Mouse (Mus musculus): ENCODE results near the gene Gan.

Gan gene

DNA sequence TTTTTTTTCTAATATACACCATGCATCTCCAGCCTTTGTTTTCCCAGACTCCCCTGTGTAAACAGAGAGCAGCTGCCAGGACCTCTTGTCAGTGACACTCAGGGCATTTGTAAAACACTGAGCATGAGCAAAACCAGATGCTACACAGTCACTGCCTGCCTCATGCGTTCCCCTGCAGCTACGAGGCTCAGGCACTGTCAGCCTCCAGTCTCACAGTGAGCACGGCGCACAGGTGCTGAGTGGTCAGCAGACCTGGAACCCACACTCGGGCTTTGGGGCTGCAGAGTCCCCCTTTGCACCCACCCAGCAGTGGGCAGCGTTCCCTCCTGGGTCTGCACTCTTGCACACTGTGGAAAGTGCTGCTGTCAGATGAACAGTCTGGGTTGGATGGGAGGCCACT is 41.7 kb downstream of the Gan start:
- in situ Hi-C loops (cut with MseI, MboI), result no loop called here

DNA sequence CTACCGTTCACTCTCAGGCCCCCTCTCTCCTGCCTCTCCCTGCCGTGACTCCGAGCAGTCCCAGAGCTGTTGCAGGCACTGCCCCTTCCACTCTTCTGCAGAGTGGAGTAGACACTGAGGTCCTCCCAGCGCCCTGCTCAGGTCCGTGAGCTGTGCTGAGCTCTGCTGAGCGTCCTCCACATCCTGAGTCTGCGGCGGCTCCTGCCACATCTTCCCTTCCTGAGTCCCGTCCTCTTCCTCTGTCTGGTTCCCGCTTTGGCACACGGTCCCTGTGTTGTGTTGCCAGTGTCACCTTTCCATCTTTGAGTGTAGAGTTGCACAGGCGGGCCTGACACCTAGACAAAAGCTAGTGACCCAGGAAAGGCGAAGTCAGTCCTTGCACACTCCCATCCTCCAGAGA is 42.4 kb downstream of the Gan start:
- in situ Hi-C loops (cut with MseI, MboI), result no loop called here

DNA sequence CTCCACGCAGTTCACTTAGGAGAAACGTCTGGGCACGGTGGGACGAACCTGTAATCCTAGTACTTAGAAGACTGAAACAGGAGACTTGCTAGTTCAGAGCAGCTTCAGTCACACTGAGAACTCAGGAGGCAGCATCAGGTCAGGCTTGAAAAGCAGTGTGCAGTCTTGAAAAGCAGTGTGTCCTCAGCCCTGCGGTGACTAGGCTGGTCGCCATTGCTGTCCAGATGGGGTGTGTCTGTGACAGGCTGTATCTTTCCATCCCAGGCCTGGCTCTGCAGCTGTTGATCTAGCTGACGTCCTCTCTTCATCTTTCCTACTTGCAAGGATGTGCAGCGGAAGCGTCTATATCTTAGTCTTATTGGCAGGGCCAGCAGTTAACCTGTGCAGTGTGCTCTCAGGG is 42.9 kb downstream of the Gan start:
- in situ Hi-C loops (cut with MseI, MboI), result no loop called here

DNA sequence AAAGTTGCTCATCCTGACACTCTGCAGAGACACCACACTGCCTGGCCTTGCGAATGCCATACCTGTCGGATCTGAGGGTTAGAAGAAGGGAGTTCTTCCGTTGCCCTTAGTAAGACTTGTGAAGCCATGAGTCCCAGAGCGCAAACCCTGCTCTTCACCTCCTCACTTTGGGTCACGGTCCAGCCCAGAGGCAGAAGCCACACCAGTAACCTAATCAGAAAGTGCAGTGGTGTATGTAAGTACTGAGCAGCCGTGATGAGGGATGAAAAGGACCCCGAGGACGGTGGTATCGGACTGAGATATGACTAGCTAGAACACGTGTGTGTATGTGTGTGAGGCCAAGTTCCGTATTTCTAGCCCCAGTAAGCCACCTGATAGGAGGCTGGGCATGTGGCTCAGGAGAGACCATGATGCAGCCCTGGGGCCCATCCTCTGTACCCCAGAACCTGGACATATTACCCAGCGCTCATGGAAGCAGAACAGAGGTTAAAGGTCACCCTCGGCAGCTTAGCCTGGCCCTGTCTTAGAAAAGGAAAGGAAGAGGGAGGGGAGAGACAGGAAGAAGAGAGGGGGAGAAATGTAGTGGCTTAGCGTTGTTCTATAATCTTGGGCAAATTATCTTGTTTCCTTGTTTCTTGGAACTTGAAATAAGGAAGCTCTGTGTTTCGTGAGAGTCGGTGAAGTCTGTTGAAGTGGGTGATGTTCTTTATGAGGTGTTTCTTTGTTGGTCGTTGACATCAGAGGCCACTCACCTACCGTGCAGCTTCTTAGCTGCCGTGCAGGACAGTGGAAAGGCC is 43.5 kb downstream of the Gan start:
- in situ Hi-C loops (cut with MseI, MboI), result no loop called here

DNA sequence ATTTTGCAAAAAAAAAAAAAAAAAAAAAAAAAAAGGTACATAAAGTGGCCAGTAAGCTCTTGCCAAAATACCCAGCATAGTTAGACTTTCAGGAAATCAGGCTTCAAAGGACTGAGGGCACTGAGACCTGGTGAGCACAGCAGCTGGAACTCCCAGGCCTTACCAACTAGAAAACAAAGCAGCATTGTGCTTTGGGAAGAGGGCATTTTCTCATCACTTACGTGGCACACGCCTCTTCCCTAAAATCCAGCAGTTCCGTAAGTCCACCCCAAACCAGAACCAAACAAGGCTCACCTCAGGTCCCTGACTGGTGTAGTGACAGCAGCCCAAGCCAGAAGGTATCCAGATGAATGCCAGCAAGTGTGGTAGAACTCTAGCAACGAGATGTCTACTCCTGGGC is 45.1 kb downstream of the Gan start:
- in situ Hi-C loops (cut with MseI, MboI), result no loop called here

DNA sequence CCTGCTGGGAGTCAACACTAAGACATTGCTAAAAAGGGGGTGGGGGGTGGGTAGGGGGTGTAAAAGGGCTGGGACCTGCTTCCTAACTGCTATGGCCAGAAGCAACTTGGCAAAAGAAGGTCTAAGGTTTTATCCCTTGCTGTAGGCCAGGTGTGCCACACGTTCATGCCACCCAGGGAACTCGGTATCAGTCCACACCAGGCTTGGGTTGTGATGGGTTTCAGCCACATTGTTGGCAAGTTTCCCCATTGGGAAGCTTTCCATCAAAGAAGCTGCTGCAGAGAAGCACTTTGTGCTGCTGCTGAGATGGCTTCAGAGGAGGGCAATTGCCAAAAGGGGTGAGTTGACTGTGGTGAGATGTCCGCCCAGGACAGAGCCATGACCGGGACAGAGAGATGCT is 47.9 kb downstream of the Gan start:
- in situ Hi-C loops (cut with MseI, MboI), result no loop called here

DNA sequence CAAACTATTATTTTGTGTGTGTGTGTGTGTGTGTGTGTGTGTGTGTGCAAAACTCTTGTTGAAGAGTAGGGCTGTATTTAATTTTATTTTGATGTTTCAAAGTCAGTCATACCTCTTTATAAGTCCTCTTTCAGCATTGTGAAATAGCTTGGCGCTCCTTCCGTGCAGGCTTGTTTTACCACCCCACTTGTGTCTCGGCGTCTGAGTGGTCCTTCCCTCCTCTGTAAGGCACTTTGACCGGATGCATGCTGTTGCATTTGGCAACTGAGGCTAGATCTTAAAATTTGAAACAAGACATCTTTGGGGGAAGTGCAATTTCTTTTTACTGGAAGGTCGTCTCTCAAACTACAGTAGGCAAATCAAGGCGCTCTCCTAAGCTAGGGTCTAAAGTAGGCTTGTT is 48.7 kb downstream of the Gan start:
- in situ Hi-C loops (cut with MseI, MboI), result no loop called here

DNA sequence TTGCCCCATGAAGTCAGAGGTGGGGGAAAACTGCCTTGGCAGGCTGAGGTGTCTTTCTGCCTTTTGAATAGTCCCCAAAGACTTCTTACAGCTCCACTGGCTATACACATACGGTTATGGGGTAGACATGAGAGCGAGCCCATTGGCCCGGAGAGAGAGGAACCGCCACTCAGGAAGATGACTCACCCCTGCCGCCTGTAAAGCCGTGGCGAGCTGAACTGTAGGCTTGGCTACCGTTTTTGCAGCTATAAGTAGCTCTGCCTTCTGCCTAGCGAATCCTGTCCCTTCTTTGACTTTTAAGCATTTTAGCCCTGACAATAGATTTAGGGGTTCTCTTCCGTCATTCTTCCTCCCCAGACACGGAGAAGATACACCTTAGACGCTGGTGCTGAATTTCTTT is 51.2 kb downstream of the Gan start:
- in situ Hi-C loops (cut with MseI, MboI), result no loop called here

DNA sequence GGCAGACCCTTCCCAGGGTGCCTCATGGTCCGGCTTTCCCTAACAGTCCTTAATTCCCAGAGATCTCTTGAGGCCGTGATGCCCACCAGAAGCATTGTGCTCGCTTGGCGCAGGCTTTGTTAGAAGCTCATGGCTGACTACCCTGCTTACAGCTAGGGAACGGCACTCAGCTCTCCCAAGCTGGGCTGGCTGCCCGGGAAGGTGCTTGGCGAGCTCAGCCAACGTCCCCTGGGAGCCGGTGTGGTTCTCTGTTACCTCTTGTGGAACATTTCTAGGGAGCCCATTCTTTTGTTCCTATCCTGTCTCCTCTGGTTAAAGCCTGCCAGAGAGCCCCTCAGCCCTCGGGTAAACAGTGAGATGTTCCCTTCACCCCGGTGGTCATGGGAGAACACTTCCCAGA is 54.2 kb downstream of the Gan start:
- in situ Hi-C loops (cut with MseI, MboI), result no loop called here

DNA sequence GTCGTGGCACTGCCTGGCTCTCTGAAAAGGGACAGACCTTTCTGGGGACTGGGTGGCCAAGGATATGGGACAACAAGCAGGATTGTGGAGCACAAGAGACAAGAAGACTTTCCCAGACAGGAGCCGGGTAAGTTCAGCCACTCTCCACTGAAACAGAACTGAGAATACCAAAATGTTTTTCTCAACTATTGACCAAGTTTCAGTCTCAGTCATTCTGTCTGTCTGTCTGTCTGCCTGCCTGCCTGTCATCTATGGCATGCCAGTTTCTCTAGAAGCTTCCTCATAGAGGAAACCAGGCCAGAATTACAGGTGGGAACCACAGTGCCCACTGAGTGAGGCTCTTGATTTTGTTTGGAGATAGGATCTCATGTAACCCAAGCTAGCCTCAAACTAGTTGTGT is 59.8 kb downstream of the Gan start:
- in situ Hi-C loops (cut with MseI, MboI), result no loop called here

DNA sequence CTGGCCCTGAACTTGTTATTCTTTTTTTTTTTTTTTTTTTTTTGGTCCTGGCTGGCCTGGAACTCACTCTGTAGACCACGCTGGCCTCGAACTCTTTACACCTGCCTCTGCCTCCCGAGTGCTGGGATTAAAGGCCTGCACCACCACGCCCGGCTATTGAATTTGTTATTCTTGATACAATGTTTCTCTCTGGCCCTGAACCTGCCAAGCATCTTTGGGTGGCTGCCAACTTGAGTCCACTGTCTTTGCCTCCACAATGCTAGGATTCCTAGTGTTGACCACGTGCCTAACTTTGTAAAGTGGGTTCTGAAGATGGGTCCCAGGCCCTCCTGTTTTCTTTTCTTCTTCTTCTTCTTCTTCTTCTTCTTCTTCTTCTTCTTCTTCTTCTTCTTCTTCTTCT is 64.5 kb downstream of the Gan start:
- in situ Hi-C loops (cut with MseI, MboI), result loop anchor here in 1 of 2 experiments (5.0 kb wide), 1 partner anchor 250 kb away; no protein-coding TSS in a partner anchor

DNA sequence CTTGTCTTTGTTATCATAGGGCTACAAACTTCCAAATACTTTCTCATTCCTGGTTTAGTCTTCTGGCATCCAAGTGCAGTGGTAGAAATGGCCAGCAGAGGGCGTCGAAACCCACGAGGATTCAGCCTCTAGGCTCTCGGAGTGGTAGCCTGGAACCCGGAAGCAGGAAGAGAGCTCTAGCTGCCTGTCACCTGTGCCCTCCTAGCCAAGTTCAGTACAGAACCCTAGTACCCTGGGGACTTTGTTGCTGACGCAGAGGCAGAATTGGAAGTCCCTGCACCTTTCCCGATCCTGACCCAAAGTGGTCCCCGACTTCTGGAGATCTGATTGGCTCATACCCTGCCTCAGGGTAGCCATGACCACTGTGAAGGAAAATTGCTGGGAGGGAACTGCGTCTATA is 66.7 kb downstream of the Gan start:
- in situ Hi-C loops (cut with MseI, MboI), result loop anchor here (5.0 kb wide), 2 partner anchors 243 to 248 kb away; no protein-coding TSS in a partner anchor

DNA sequence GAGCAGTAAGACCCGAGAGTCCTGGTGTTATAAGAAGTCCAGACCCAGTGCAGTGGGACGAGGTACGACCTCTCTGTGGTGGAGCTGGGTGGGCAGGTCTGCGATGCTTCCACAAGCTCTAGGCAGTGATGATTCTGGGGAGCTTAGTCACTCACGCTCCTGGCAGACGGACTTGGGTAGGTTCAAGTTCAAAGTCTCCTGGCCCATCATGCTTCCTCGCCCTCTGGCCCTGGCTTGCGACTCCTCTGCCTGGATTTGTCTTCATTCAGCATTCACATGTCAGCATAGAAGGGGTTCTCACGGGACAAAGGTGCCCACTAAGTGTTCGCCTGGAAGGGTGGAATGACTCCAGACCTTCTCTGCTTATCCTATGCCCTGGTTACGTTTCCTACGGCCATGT is 68.4 kb downstream of the Gan start:
- in situ Hi-C loops (cut with MseI, MboI), result loop anchor here in 1 of 2 experiments (5.0 kb wide), 1 partner anchor 241 kb away; no protein-coding TSS in a partner anchor

DNA sequence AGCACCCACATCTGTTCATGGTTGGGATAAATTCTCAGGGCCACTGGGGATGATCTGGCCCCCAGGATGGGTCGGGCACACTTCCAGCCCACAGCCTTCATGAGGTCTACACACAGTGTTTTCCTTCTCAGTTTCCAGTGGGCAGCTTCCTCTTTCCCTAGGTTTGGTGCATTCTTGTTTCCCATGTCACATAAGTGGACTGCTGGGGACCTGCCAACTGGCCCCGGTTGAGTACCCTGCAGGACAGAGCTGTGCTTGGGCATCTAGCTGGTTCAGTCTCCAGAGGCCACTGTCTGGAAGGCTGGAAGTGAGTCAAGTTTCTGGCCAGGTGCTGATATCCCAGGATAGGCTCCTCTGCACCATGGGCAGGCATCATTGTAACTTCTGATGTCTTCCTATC is 69.4 kb downstream of the Gan start:
- in situ Hi-C loops (cut with MseI, MboI), result loop anchor here in 1 of 2 experiments (5.0 kb wide), 1 partner anchor 240 kb away; no protein-coding TSS in a partner anchor

DNA sequence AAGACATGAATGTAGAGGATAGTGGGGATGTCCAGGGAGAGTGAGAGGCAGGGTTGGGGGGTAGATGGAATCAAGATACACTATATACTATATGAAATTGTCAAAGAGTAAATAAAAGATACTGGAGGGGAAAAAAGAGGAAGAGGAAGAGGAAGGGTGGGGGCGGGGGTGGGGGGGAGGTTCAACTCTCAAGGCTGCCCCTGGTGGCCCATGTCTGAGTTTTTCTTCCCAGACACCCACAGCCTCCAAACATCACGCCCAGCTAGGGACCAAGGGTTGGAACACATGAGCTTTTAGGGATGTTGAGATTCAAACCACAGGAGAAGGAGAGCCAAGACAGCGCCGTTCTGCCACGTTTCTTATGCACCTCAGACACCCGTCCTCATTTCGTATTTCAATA is 75.3 kb downstream of the Gan start:
- in situ Hi-C loops (cut with MseI, MboI), result no loop called here

DNA sequence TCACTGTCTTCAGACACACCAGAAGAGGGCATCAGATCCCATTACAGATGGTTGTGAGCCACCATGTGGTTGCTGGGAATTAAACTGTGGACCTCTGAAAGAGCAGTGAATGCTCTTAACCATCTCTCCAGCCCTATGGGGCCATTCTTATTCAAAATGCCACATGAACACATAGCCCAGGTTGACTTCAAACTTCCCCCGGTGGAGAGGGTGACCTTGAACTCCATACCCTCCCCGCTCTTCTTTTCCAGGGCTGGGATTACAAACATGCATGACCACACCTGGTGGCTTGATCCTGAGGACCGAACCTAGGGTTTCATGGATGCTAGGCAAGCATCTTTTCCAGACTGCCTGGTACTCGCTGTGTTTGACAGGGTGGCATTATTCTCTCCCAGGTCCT is 78.6 kb downstream of the Gan start:
- in situ Hi-C loops (cut with MseI, MboI), result no loop called here

DNA sequence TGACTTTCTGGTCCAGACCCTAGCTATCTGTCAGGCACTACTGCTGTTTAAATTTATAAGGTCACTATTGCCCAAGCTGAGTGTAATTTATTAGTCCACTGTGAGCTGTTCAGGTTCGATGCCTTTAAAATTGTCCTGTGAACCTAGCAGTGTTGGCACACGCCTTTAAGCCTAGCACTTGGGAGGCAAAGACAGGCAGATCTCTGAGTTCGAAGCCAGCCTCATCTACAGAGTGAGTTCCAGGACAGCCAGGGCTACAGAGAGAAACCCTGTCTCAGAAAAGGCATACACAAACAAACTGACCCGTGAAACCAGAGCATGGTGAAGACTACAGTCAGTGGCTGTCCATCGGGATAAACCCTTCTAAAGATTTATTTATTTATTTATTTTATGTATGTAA is 82.4 kb downstream of the Gan start:
- in situ Hi-C loops (cut with MseI, MboI), result no loop called here

DNA sequence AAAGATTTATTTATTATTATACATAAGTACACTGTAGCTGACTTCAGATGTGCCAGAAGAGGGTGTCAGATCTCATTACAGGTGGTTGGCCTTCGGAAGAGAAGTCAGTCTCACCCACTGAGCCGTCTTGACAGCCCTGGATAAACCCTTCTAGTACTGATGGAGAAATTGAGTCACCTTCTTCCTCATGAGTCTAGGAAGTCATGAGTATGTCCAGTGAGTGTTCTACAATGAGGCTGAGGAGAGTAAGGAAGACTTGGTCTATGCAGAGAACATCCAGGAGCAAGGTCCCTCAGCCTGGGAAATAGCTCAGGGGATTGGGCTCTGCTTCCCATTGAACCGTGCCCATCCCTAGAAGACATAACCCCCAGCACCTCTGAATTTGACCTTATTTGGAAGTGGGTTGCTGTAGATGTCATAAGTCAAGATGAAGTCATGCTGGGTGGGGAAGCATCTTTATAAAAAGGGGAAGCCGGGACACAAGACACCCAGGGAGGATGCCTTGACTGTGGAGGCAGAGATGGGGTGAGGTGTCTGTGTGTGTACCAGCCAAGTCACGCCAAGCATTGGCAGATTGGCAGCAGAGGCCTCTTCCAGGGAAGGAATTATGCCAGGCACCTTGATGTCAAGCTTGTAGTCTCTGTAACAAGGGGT is 83.0 kb downstream of the Gan start:
- in situ Hi-C loops (cut with MseI, MboI), result no loop called here

DNA sequence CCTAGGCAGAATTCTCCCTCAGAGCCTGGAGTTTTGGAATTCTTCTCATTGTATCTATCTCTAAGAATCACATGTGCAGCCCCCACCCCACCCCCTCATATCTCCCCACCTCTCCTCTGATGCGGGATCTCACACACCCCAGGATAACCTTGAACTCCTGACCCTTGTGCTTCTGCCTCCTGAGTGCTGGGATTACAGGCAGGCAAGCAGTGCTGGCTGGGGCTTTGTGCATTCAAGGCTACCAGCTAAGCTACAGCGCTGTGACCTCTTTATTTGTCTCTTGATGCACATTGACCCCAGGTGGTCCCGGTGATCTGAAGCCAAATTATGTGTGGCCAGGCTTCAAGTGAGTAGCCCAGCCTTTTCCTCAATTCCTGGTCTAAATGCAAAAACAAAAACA is 83.9 kb downstream of the Gan start:
- in situ Hi-C loops (cut with MseI, MboI), result no loop called here

DNA sequence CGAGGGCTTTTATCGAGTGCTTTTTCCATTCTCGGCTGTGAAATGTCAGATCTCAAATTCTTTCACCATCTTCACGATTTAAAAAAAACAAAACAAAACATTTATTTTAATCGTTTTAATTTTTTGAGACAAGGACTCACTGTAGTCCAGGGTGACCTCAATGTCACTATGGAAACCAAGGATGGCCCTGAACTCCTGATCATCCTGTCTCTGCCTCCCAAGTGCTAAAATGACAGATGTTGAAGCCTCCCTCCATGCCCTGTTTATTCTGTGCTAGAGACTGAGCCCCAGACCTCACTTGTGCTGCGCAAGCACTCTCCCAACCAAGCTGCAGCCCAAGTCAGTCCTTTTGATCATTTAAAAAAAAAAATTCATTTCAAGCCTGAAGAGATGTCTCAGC is 84.4 kb downstream of the Gan start:
- in situ Hi-C loops (cut with MseI, MboI), result no loop called here

DNA sequence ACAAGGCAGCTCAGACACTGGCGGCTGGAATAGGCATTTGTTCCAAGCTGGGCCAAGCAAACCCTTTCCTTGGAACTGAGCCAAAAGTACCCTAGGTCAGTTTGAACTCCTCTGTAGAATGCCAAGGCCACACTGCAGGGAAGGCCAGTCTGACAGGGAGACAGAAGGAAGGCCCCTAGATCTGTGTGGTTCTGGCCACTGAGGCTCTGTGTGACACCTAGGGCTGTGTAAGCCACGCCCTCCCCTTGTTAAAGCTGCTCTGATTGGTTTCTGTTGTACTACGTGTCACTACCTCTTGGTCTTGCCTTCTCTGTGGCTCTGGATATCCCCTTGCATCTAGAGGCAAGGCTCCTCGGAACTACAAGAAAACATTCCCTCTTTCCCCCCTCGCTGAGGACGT is 86.7 kb downstream of the Gan start:
- in situ Hi-C loops (cut with MseI, MboI), result no loop called here

DNA sequence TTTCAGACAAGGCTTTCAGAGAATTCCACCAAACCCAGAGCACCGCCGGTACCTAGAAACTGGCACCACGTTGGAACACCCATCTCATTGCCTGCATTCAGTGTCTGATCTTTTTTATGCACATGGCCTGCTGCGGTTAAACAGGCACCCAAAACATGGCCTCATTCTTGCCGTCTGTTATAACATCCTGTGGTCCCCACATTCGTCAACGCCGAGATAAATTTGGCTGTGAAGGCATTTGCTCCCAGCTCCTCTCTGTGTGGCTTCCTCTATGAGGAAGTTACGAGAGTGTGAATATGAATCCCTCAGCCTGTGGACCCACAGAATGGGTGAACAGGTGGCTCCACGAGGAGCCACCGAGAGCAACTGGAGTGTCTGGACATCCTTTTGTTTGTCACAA is 90.4 kb downstream of the Gan start:
- in situ Hi-C loops (cut with MseI, MboI), result no loop called here

DNA sequence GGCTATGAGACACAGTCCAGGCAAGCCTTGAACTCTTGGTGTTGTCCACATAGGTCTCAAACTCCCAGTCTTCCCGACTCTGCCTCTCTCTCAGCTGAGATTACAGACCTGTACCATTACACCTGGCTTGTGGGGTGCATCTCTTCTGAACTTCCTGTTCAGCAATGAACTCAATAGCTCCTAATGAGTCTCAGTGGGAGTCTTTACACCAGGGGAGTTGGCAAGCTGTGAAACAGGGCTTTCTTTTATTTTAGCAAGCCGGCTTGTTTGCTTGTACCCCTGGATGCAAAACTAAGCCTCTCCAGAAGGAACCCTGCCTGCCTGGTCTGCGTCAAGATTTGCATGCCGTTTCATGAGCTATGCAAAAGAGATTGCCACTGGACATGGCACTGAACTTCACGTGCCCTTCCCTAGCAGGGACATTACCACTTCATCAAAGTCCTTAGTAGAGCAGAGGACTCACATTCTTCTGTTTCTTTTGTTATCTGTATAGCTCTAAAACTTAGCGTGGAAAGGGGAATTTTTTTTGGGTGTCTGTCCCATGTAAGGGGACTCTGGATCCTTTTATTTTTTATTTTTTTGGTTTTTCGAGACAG is 93.2 kb downstream of the Gan start:
- in situ Hi-C loops (cut with MseI, MboI), result no loop called here

Measured in mouse trophoblast stem cell (cell line).